Mouse (Mus musculus) hindbrain, embryonic 15.5 days (tissue): ENCODE data around the gene Ascc1. TPM values are rescaled to one million over a fixed set of nuclear protein-coding genes. Genes with fewer than 3 reads are reported as not detected.
A peak's percentile ranks its signal among the peaks of the same experiment; 100 is the strongest.

ENCODE experiments used
- ATAC-seq: fragments of 200-750 bp; cut with Nextera tagmentation; 2 replicates; pipeline ENCODE4 v1.8.0; 2017; ENCODE audit warnings: low read depth, moderate number of reproducible peaks, moderate TSS enrichment; ENCODE audit not compliant: low FRiP score
- H3K27ac ChIP-seq: fragments of 300-500 bp; sonication (generic); replicated peaks from 2 replicates; pipeline ENCODE4 v1.5.1; 2015; ENCODE audit warnings: mild to moderate bottlenecking, inconsistent platforms
- H3K27me3 ChIP-seq: fragments of 300-500 bp; sonication (generic); 2 replicates; pipeline ENCODE4 v1.6.1; 2015; ENCODE audit warnings: control low read depth, inconsistent platforms
- H3K36me3 ChIP-seq: fragments of 300-500 bp; sonication (generic); 2 replicates; pipeline ENCODE4 v1.6.1; 2015; ENCODE audit warnings: control low read depth, inconsistent platforms
- H3K4me1 ChIP-seq: fragments of 300-500 bp; sonication (generic); replicated peaks from 2 replicates; pipeline ENCODE4 v1.6.1; 2015; ENCODE audit warnings: control low read depth, inconsistent platforms
- H3K4me2 ChIP-seq: fragments of 300-500 bp; sonication (generic); 2 replicates; pipeline ENCODE4 v1.6.1; 2015; ENCODE audit warnings: moderate library complexity, mild to moderate bottlenecking, inconsistent platforms
- H3K4me3 ChIP-seq: fragments of 300-500 bp; sonication (generic); 2 replicates; pipeline ENCODE4 v1.5.1; 2015; ENCODE audit warnings: mild to moderate bottlenecking, inconsistent platforms
- H3K9ac ChIP-seq: fragments of 300-500 bp; sonication (generic); 2 replicates; pipeline ENCODE4 v1.6.1; 2015; ENCODE audit warnings: inconsistent platforms
- H3K9me3 ChIP-seq: fragments of 300-500 bp; sonication (generic); 2 replicates; pipeline ENCODE4 v1.6.1; 2016; ENCODE audit warnings: control low read depth, inconsistent platforms
- WGBS: fragments of 180-500 bp; shearing (Covaris S2); methylation state at CpG from one replicate; pipeline ENCODE4 v1.1.7; 2015; 5-methylcytosine and 5-hydroxymethylcytosine counted together
- polyA plus RNA-seq: library from polyadenylated mRNA; unstranded; fragments of >200 nt; fragmentation: Nextera tagmentation; extraction: Ambion mirVana; gene quantifications from 2 replicates; pipeline ENCODE4 v1.2.1, GENCODE M21; 2015

The Ascc1 gene
- polyA plus RNA-seq, 1 experiment from 2014 or later, result 46.4 TPM

DNA sequence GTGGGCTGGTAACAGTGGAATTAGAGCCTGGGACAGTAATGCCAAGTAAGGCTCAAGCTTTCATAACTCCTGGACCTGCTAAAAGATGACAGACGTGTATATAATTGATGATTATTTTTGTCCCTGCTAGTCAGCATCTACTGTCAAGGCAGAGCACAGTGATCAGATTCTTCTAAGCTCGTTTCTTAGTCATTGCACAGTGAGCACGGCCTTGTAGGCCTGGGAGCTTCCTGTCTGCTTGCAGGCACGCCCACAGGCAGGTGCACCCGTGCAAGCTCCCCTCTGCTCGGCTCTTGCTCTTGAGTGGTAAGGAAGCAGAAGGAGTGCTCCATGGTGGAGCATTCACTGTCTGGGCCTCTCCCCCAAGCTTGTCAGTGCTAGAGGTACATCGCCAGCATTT lies 25.6 kb downstream of the Ascc1 start:
- no peak overlapping the region for H3K4me3 ChIP-seq
- ATAC-seq, result no peak
- H3K36me3 ChIP-seq, result no peaks in the 10 kb centered on the region
- H3K4me1 ChIP-seq, result peaks cover 43% of the 10 kb centered on the region
- no peak overlapping the region for H3K4me2 ChIP-seq
- no peak overlapping the region for H3K9ac ChIP-seq
- 84% methylated on average over 7 of the region's 7 CpGs for WGBS
- H3K9me3 ChIP-seq, result no peaks in the 10 kb centered on the region
- no peaks in the 10 kb centered on the region for H3K27me3 ChIP-seq
- H3K27ac ChIP-seq, result peak overlapping the region; percentile 51

GRCm38 (mm10) chr10:60028979-60029378 lies 26.4 kb downstream of the Ascc1 start:
- H3K9me3 ChIP-seq, result no peaks in the 10 kb centered on the region
- no peaks in the 10 kb centered on the region for H3K36me3 ChIP-seq
- no peak for ATAC-seq
- peak overlapping the region; percentile 51 for H3K27ac ChIP-seq
- no peak overlapping the region for H3K9ac ChIP-seq
- WGBS, result 55% methylated on average over 7 of the region's 7 CpGs
- no peak overlapping the region for H3K4me2 ChIP-seq
- no peaks in the 10 kb centered on the region for H3K27me3 ChIP-seq
- no peak overlapping the region for H3K4me3 ChIP-seq
- H3K4me1 ChIP-seq, result peaks cover 45% of the 10 kb centered on the region

DNA sequence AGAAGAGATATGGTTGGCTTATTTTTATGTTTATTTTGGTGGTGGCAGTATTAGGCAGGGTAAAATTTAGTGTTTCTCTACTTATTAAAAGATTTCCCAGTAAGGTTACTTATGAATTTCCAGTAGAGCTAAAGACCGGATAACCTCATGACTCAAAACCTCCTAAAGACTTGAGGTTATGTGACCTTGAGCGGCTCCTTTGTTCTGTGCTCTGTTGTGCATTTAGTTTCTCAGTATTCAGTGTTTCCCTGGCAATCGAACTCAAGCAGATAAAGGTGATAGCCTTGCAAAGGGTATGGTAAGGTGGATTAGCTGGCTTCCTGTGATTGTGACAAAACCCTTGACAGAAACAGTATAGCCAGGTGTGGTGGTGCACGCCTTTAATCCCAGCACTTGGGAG lies 26.8 kb downstream of the Ascc1 start:
- Histone ChIP-seq H3K36me3 (no peaks in the 10 kb centered on the region), H3K4me1 (peaks cover 45% of the 10 kb centered on the region), H3K4me2 (no peak overlapping the region), H3K9me3 (no peaks in the 10 kb centered on the region), H3K9ac (no peak overlapping the region), H3K27me3 (no peaks in the 10 kb centered on the region), H3K27ac (no peak overlapping the region), H3K4me3 (no peak overlapping the region)
- 89% methylated on average over 4 of the region's 4 CpGs for WGBS
- ATAC-seq, result no peak

- Histone ChIP-seq H3K36me3 (no peaks in the 10 kb centered on the region), H3K9ac (no peak overlapping the region), H3K27me3 (no peaks in the 10 kb centered on the region), H3K4me1 (peaks cover 41% of the 10 kb centered on the region), H3K4me3 (no peak overlapping the region), H3K4me2 (no peak overlapping the region), H3K27ac (no peak overlapping the region), H3K9me3 (no peaks in the 10 kb centered on the region)
- no peak for ATAC-seq
- WGBS, result 68% methylated on average over 8 of the region's 8 CpGs
Measured at GRCm38 (mm10) chr10:60031562-60031961, 29.0 kb downstream of the Ascc1 start.

DNA sequence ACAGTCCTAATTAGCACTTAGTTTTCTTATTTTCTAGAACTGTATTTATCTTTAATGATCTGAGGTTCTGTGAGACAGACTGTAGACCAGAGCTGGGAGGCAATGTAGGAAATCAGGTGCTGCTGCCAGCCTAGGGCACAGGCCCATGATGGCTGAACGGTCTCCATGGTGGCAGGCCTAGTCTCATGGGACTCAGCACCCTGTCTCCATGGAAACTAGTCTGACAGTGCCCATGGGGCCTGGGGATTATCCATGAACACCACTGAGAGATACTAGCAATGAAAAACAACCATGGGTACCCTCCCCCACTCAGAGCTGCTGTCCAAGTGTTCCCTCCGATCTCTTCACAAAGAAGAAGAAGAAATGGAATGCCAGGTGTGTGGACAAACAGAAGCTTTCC lies 29.4 kb downstream of the Ascc1 start:
- Histone ChIP-seq H3K4me3 (no peak overlapping the region), H3K27me3 (no peaks in the 10 kb centered on the region), H3K9me3 (no peaks in the 10 kb centered on the region), H3K36me3 (no peaks in the 10 kb centered on the region), H3K4me1 (peaks cover 37% of the 10 kb centered on the region), H3K9ac (no peak overlapping the region), H3K27ac (no peak overlapping the region), H3K4me2 (no peak overlapping the region)
- ATAC-seq, result peak; percentile 36; the same call in 1 of the 2 replicates
- WGBS, result 39% methylated on average over 2 of the region's 2 CpGs

DNA sequence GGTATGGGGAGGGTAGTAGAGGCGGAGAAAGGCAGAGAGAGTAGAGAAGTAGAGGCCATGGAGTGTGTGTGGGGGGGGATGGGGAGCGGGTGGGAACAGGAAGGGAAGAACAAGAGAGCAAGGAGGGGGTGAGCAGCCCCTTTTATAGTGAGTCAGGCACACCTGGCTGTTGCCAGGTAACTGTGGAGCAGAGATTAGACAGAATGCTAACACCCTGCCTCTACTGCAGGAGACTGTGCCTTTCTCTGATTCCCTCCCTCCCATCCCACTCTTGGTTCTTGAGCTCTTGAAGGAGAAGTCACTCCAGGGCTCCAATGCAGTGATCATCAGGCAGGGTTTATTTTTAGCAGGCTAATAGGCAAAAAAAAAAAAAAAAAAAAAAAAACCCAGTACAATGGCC lies 30.0 kb downstream of the Ascc1 start:
- no peak overlapping the region for H3K27ac ChIP-seq
- 70% methylated on average over 2 of the region's 2 CpGs for WGBS
- H3K4me2 ChIP-seq, result no peak overlapping the region
- ATAC-seq, result peak; percentile 49
- no peaks in the 10 kb centered on the region for H3K9me3 ChIP-seq
- peaks cover 31% of the 10 kb centered on the region for H3K4me1 ChIP-seq
- no peaks in the 10 kb centered on the region for H3K27me3 ChIP-seq
- no peak overlapping the region for H3K9ac ChIP-seq
- H3K4me3 ChIP-seq, result no peak overlapping the region
- H3K36me3 ChIP-seq, result no peaks in the 10 kb centered on the region

- no peaks in the 10 kb centered on the region for H3K9me3 ChIP-seq
- ATAC-seq, result no peak
- no peak overlapping the region for H3K9ac ChIP-seq
- H3K36me3 ChIP-seq, result no peaks in the 10 kb centered on the region
- H3K27ac ChIP-seq, result no peak overlapping the region
- no peak overlapping the region for H3K4me2 ChIP-seq
- H3K27me3 ChIP-seq, result no peaks in the 10 kb centered on the region
- peaks cover 26% of the 10 kb centered on the region for H3K4me1 ChIP-seq
- no peak overlapping the region for H3K4me3 ChIP-seq
- 51% methylated on average over 5 of the region's 5 CpGs for WGBS
Measured at GRCm38 (mm10) chr10:60033064-60033463, 30.5 kb downstream of the Ascc1 start.

DNA sequence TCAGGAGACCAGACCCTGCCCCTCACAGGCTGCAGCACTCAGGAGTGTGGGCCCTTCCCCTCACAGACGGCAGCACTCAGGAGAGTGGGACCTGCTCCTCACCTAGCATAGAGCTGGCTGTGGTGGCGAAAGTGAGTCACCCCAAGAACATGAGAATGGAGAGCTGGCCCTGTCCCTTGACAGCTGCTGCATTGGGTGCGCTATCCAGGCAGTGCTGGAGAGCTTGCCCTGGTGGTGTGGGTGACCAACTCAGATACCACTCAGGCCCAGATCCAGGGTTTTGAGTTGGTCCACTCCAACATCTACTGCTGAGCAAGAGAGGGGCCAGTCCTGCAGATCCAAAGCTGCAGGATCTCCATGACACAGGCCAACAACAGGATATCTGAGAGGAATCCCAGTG lies 32.0 kb downstream of the Ascc1 start:
- Histone ChIP-seq H3K4me3 (no peak overlapping the region), H3K4me2 (no peak overlapping the region), H3K9ac (no peak overlapping the region), H3K27me3 (no peaks in the 10 kb centered on the region), H3K4me1 (peaks cover 13% of the 10 kb centered on the region), H3K27ac (no peak overlapping the region), H3K36me3 (no peaks in the 10 kb centered on the region), H3K9me3 (no peaks in the 10 kb centered on the region)
- 88% methylated on average over 3 of the region's 3 CpGs for WGBS
- no peak for ATAC-seq

GRCm38 (mm10) chr10:60035744-60036143 lies 33.1 kb downstream of the Ascc1 start:
- Histone ChIP-seq H3K4me2 (no peak overlapping the region), H3K27me3 (no peaks in the 10 kb centered on the region), H3K36me3 (no peaks in the 10 kb centered on the region), H3K9me3 (no peaks in the 10 kb centered on the region), H3K4me3 (no peak overlapping the region), H3K27ac (no peak overlapping the region), H3K4me1 (peaks cover 13% of the 10 kb centered on the region), H3K9ac (no peak overlapping the region)
- no peak for ATAC-seq
- 80% methylated on average over 4 of the region's 4 CpGs for WGBS

DNA sequence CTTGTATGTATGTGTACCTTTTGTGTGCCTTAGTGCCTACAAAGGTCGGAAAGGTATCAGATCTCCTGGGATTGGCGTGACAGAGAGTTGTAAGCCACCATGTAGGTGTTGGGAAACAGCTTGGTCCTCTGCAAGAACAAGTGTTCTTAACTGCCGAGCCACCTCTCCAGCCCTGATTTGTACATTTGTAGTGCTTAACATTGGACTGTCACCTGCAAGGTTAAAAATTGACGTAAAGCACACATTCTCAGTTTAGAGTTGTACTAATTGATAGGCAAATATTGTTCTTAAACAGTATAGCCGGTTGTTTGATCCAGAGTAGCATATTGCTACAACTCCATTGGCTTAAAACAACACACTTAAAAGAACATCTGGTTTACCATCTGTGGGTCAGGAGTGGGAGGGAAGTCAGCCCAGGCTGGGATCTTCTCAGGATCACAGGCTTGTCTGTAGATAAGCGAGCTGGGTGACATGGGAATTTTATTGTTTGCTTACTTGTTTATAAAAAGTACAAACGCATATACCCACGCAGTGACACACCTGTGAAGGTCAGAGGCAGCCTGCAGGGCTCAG lies 39.8 kb downstream of the Ascc1 start:
- no peak for ATAC-seq
- H3K27ac ChIP-seq, result no peak overlapping the region
- H3K9me3 ChIP-seq, result no peaks in the 10 kb centered on the region
- H3K27me3 ChIP-seq, result no peaks in the 10 kb centered on the region
- 93% methylated on average over 8 of the region's 8 CpGs for WGBS
- no peak overlapping the region for H3K9ac ChIP-seq
- no peak overlapping the region for H3K4me2 ChIP-seq
- 0 out of 2 replicates have a peak, but pooled peaks cover 5% of the 10 kb centered on the region for H3K4me1 ChIP-seq
- H3K36me3 ChIP-seq, result no peaks in the 10 kb centered on the region
- no peak overlapping the region for H3K4me3 ChIP-seq

- Histone ChIP-seq H3K27me3 (no peaks in the 10 kb centered on the region), H3K4me1 (0 out of 2 replicates have a peak, but pooled peaks cover 5% of the 10 kb centered on the region), H3K9me3 (no peaks in the 10 kb centered on the region), H3K9ac (no peak overlapping the region), H3K27ac (no peak overlapping the region), H3K36me3 (0 out of 2 replicates have a peak, but pooled peaks cover 2% of the 10 kb centered on the region), H3K4me2 (no peak overlapping the region), H3K4me3 (no peak overlapping the region)
- WGBS, result 29% methylated on average over 5 of the region's 5 CpGs
- ATAC-seq, result no peak
Measured at GRCm38 (mm10) chr10:60046696-60047095, 44.1 kb downstream of the Ascc1 start.

DNA sequence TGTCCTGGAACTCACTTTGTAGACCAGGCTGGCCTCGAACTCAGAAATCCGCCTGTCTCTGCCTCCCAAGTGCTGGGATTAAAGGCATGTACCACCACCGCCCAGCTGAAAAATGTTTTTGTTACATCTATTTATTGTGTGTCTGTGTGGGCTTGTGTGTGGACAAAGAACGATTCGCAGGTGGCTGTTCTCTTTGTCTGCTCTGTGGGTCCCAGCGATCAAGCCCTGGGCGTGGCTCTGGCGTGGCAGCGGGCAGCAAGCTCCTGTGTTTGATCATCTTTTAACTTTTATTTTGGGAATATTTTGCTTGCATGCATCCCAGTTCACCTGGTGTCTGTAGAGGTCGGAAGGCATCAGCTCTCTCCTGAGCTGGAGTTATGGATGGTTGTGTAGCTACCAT lies 48.0 kb downstream of the Ascc1 start:
- ATAC-seq, result no peak
- 0 out of 2 replicates have a peak, but pooled peaks cover 5% of the 10 kb centered on the region for H3K4me1 ChIP-seq
- no peaks in the 10 kb centered on the region for H3K27me3 ChIP-seq
- 95% methylated on average over 10 of the region's 10 CpGs for WGBS
- 0 out of 2 replicates have a peak, but pooled peaks cover 2% of the 10 kb centered on the region for H3K36me3 ChIP-seq
- no peaks in the 10 kb centered on the region for H3K9me3 ChIP-seq
- H3K4me2 ChIP-seq, result no peak overlapping the region
- no peak overlapping the region for H3K27ac ChIP-seq
- no peak overlapping the region for H3K4me3 ChIP-seq
- no peak overlapping the region for H3K9ac ChIP-seq

DNA sequence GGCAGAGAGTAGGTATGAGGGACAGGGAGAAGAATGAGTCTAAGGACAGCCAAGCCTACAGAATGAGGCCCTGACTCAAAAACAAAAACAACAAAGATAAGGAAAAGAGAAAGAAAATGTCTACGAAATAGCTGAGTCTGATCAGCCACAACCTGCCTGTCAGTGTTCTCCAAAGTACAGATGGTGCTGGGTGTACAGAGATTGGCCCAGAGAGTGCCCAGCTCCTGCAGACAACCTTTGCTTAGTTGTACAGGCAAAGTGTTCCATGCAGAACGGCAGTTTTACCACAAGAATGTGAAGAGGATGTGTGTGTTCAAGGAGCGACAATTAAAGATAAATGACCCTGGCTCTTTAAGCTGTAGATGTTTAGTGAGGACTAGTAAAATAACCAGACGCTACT lies 50.5 kb downstream of the Ascc1 start:
- Histone ChIP-seq H3K9me3 (0 out of 2 replicates have a peak, but pooled peaks cover 10% of the 10 kb centered on the region), H3K27me3 (no peaks in the 10 kb centered on the region), H3K4me2 (no peak overlapping the region), H3K4me1 (no peaks in the 10 kb centered on the region), H3K27ac (no peak overlapping the region), H3K4me3 (no peak overlapping the region), H3K36me3 (0 out of 2 replicates have a peak, but pooled peaks cover 8% of the 10 kb centered on the region), H3K9ac (no peak overlapping the region)
- WGBS, result 84% methylated on average over 4 of the region's 4 CpGs
- no peak for ATAC-seq
